Mouse (Mus musculus) MEL (cell line): ENCODE data around the gene Upf1. TPM values are rescaled to one million over a fixed set of nuclear protein-coding genes. Genes with fewer than 3 reads are reported as not detected.
A peak's percentile ranks its signal among the peaks of the same experiment; 100 is the strongest.

Experiments used
- DNase-seq: peaks from one replicate; pipeline ENCODE4 v3.0.0; 2011; ENCODE audit warnings: low read depth, low spot score
- H3K27ac ChIP-seq: 2 replicates; pipeline ENCODE4 v1.5.1; 2012; ENCODE audit warnings: low read depth, mild to moderate bottlenecking, control low read depth, low read length, moderate library complexity; ENCODE audit not compliant: control insufficient read depth
- H3K27me3 ChIP-seq, 2 experiments: fragments of 150-350 bp in 1 of 2; sonication (generic) in 1 of 2; 2 replicates each; pipeline ENCODE4 v1.6.1; 2012; ENCODE audit warnings: low read length in 2 of 2, mild to moderate bottlenecking in 2 of 2, improper control_type of control experiment in 1 of 2, moderate library complexity in 1 of 2; ENCODE audit not compliant: insufficient read depth in 2 of 2, control insufficient read depth in 1 of 2
- H3K36me3 ChIP-seq, 2 experiments: 2 replicates each; pipeline ENCODE4 v1.6.1; 2012 to 2014; ENCODE audit warnings: low read length in 2 of 2, improper control_type of control experiment in 1 of 2, inconsistent platforms in 1 of 2, mild to moderate bottlenecking in 1 of 2; ENCODE audit not compliant: insufficient read depth in 2 of 2, control insufficient read depth in 1 of 2
- H3K4me1 ChIP-seq, 2 experiments: fragments of 150-350 bp in 1 of 2; sonication (generic) in 1 of 2; 2 replicates each; pipeline ENCODE4 v1.6.1; 2012; ENCODE audit warnings: low read length in 2 of 2, improper control_type of control experiment in 1 of 2, mild to moderate bottlenecking in 1 of 2; ENCODE audit not compliant: insufficient read depth in 2 of 2, control insufficient read depth in 1 of 2
- H3K4me3 ChIP-seq, 2 experiments: fragments of 150-350 bp in 1 of 2; sonication (generic) in 1 of 2; 2 replicates each; pipeline ENCODE4 v1.5.1; 2012; ENCODE audit warnings: low read depth in 2 of 2, low read length in 2 of 2, mild to moderate bottlenecking in 2 of 2, moderate library complexity in 2 of 2, control low read depth in 1 of 2, improper control_type of control experiment in 1 of 2; ENCODE audit not compliant: control insufficient read depth in 1 of 2, insufficient read depth in 1 of 2
- H3K79me2 ChIP-seq: 2 replicates; pipeline ENCODE4 v1.6.1; 2012; ENCODE audit warnings: mild to moderate bottlenecking, low read length, moderate library complexity; ENCODE audit not compliant: control insufficient read depth, poor library complexity, insufficient read depth
- H3K9ac ChIP-seq: 2 replicates; pipeline ENCODE4 v1.6.1; 2012; ENCODE audit warnings: low read depth, mild to moderate bottlenecking, control low read depth, low read length, moderate library complexity; ENCODE audit not compliant: control insufficient read depth, poor library complexity, severe bottlenecking
- H3K9me3 ChIP-seq: fragments of 150-350 bp; sonication (generic); replicated peaks from 2 replicates; pipeline ENCODE4 v1.6.1; 2012; ENCODE audit warnings: mild to moderate bottlenecking, low read length, improper control_type of control experiment, moderate library complexity; ENCODE audit not compliant: insufficient read depth
- BHLHE40 ChIP-seq: IDR thresholded peaks from 2 replicates; pipeline ENCODE4 v1.6.1; 2012; ENCODE audit warnings: low read depth, mild to moderate bottlenecking, inconsistent platforms, low read length, improper control_type of control experiment, borderline replicate concordance
- CHD1 ChIP-seq: IDR thresholded peaks from 2 replicates; pipeline ENCODE4 v1.6.1; 2012; ENCODE audit warnings: low read depth, mild to moderate bottlenecking, inconsistent platforms, low read length, improper control_type of control experiment
- CTCF ChIP-seq, 3 experiments: IDR thresholded peaks in 2 of 3; conservative IDR thresholded peaks in 1 of 3; 2 replicates each; pipeline ENCODE4 v1.5.1; 2011 to 2012; ENCODE audit warnings: low read length in 3 of 3, low read depth in 2 of 3, mild to moderate bottlenecking in 2 of 3, improper control_type of control experiment in 1 of 3, inconsistent platforms in 1 of 3, mixed read lengths in 1 of 3, moderate library complexity in 1 of 3; ENCODE audit not compliant: control insufficient read depth in 1 of 3, insufficient read depth in 1 of 3, poor library complexity in 1 of 3, severe bottlenecking in 1 of 3
- ELF1 ChIP-seq: IDR thresholded peaks from 2 replicates; pipeline ENCODE4 v1.6.1; 2014; ENCODE audit warnings: low read depth, mild to moderate bottlenecking, inconsistent platforms, low read length, improper control_type of control experiment, moderate library complexity
- EP300 ChIP-seq, 2 experiments: IDR thresholded peaks; 2 replicates each; pipeline ENCODE4 v1.6.1; 2011; ENCODE audit warnings: improper control_type of control experiment in 2 of 2, low read length in 2 of 2, low read depth in 1 of 2, mild to moderate bottlenecking in 1 of 2
- GABPA ChIP-seq: IDR thresholded peaks from 2 replicates; pipeline ENCODE4 v1.6.1; 2012; ENCODE audit warnings: low read depth, mild to moderate bottlenecking, inconsistent platforms, low read length, improper control_type of control experiment, moderate library complexity
- HCFC1 ChIP-seq: IDR thresholded peaks from 2 replicates; pipeline ENCODE4 v1.6.1; 2012; ENCODE audit warnings: low read depth, mild to moderate bottlenecking, inconsistent platforms, low read length, improper control_type of control experiment, moderate library complexity
- JUND ChIP-seq: IDR thresholded peaks from 2 replicates; pipeline ENCODE4 v1.6.1; 2011; ENCODE audit warnings: low read depth, mild to moderate bottlenecking, improper control_type of control experiment, low read length
- MAX ChIP-seq: IDR thresholded peaks from 2 replicates; pipeline ENCODE4 v1.6.1; 2011; ENCODE audit warnings: low read length, improper control_type of control experiment
- MYC ChIP-seq: IDR thresholded peaks from 2 replicates; pipeline ENCODE4 v1.6.1; 2011; ENCODE audit warnings: low read depth, mild to moderate bottlenecking, low read length, improper control_type of control experiment, moderate library complexity
- NELFE ChIP-seq: IDR thresholded peaks from 2 replicates; pipeline ENCODE4 v1.6.1; 2011; ENCODE audit warnings: low read depth, low read length, improper control_type of control experiment
- POLR2A ChIP-seq, 2 experiments: IDR thresholded peaks; 2 replicates each; pipeline ENCODE4 v1.6.1; 2011 to 2012; ENCODE audit warnings: low read length in 2 of 2, mild to moderate bottlenecking in 2 of 2, control low read depth in 1 of 2, improper control_type of control experiment in 1 of 2, low read depth in 1 of 2, moderate library complexity in 1 of 2; ENCODE audit not compliant: control insufficient read depth in 1 of 2, insufficient read depth in 1 of 2, poor library complexity in 1 of 2
- POLR2AphosphoS5 ChIP-seq: IDR thresholded peaks from 2 replicates; pipeline ENCODE4 v1.6.1; 2012; ENCODE audit warnings: low read depth, borderline replicate concordance, mild to moderate bottlenecking, inconsistent platforms, low read length, moderate library complexity, mixed read lengths
- RAD21 ChIP-seq: IDR thresholded peaks from 2 replicates; pipeline ENCODE4 v1.6.1; 2011; ENCODE audit warnings: mild to moderate bottlenecking, low read depth, low read length, improper control_type of control experiment
- SIN3A ChIP-seq: IDR thresholded peaks from 2 replicates; pipeline ENCODE4 v1.6.1; 2012; ENCODE audit warnings: low read length, improper control_type of control experiment, inconsistent platforms
- SMC3 ChIP-seq: IDR thresholded peaks from 2 replicates; pipeline ENCODE4 v1.6.1; 2011; ENCODE audit warnings: low read depth, low read length, improper control_type of control experiment
- TAL1 ChIP-seq: IDR thresholded peaks from 2 replicates; pipeline ENCODE4 v1.6.1; 2012; ENCODE audit warnings: mild to moderate bottlenecking, inconsistent platforms, low read length, moderate library complexity, mixed read lengths
- TBP ChIP-seq: IDR thresholded peaks from 2 replicates; pipeline ENCODE4 v1.8.0; 2011; ENCODE audit warnings: low read depth, low read length, improper control_type of control experiment
- TCF12 ChIP-seq: IDR thresholded peaks from 2 replicates; pipeline ENCODE4 v1.6.1; 2014; ENCODE audit warnings: low read depth, mild to moderate bottlenecking, inconsistent platforms, low read length, improper control_type of control experiment, moderate library complexity
- USF1 ChIP-seq: IDR thresholded peaks from 2 replicates; pipeline ENCODE4 v1.6.1; 2014; ENCODE audit warnings: low read depth, mild to moderate bottlenecking, inconsistent platforms, low read length, improper control_type of control experiment, moderate library complexity
- USF2 ChIP-seq, 2 experiments: IDR thresholded peaks; 2 replicates each; pipeline ENCODE4 v1.6.1; 2011 to 2012; ENCODE audit warnings: improper control_type of control experiment in 2 of 2, low read length in 2 of 2, borderline replicate concordance in 1 of 2, inconsistent platforms in 1 of 2, low read depth in 1 of 2, mild to moderate bottlenecking in 1 of 2; ENCODE audit not compliant: insufficient read depth in 1 of 2
- ZC3H11A ChIP-seq: IDR thresholded peaks from 2 replicates; pipeline ENCODE4 v1.6.1; 2012; ENCODE audit warnings: low read depth, mild to moderate bottlenecking, inconsistent platforms, low read length, improper control_type of control experiment
- ZKSCAN1 ChIP-seq: IDR thresholded peaks from 2 replicates; pipeline ENCODE4 v1.6.1; 2012; ENCODE audit warnings: low read depth, mild to moderate bottlenecking, inconsistent platforms, low read length, improper control_type of control experiment, moderate library complexity
- ZMIZ1 ChIP-seq: IDR thresholded peaks from 2 replicates; pipeline ENCODE4 v1.6.1; 2012; ENCODE audit warnings: low read depth, mild to moderate bottlenecking, inconsistent platforms, low read length, improper control_type of control experiment, moderate library complexity
- ZNF384 ChIP-seq: IDR thresholded peaks from 2 replicates; pipeline ENCODE4 v1.6.1; 2012; ENCODE audit warnings: low read depth, mild to moderate bottlenecking, inconsistent platforms, low read length, improper control_type of control experiment
- polyA plus RNA-seq, 2 experiments: library from polyadenylated mRNA; stranded (reverse) in 1 of 2; unstranded in 1 of 2; fragments of >175 nt in 1 of 2; fragments of >200 nt in 1 of 2; gene quantifications; 2 replicates each; pipeline versions ENCODE4 v1.2.1 to v1.2.4; 2012; ENCODE audit warnings: low replicate concordance in 2 of 2, low read depth in 1 of 2; ENCODE audit not compliant: insufficient read length in 2 of 2, insufficient read depth in 1 of 2, missing spikeins in 1 of 2
- total RNA-seq: library from RNA; depleted of rRNA; stranded (reverse); fragments of 300-350 nt; gene quantifications from 2 replicates; pipeline ENCODE4 v1.2.3, GENCODE M21; 2012

Upf1 gene
- total and polyA plus RNA-seq, 3 experiments = 55.4 to 289 (median 89.5) TPM

GRCm38 (mm10) chr8:70389678-70390077 lies 36.6 kb upstream of the Upf1 start:
- Histone ChIP-seq H3K9ac (no peak overlapping the region), H3K36me3 (no peaks in the 10 kb centered on the region; a peak in 1 of 4 replicates), H3K27ac (no peak overlapping the region), H3K79me2 (no peaks in the 10 kb centered on the region)
- TF ChIP-seq TCF12 (no peak), EP300 (IDR thresholded peaks at IDR 0.05; ENCODE audit: low read depth in 1 of 2, low read length in 2 of 2) (no peak), JUND (no peak), TAL1 (no peak), GABPA (no peak), ZKSCAN1 (no peak), ELF1 (no peak), CHD1 (no peak), CTCF (IDR thresholded peaks at IDR 0.05 in 2 of 3, conservative IDR thresholded peaks at IDR 0.05 in 1 of 3; ENCODE audit: control insufficient read depth in 1 of 3, insufficient read depth in 1 of 3, low read depth in 2 of 3, low read length in 3 of 3, poor library complexity in 1 of 3, severe bottlenecking in 1 of 3) (no peak), POLR2A (IDR thresholded peaks at IDR 0.05; ENCODE audit: control insufficient read depth in 1 of 2, insufficient read depth in 1 of 2, low read depth in 1 of 2, low read length in 2 of 2, poor library complexity in 1 of 2) (no peak), ZMIZ1 (no peak), USF1 (no peak), USF2 (IDR thresholded peaks at IDR 0.05; ENCODE audit: borderline replicate concordance in 1 of 2, insufficient read depth in 1 of 2, low read depth in 1 of 2, low read length in 2 of 2) (no peak), BHLHE40 (no peak), NELFE (no peak), ZC3H11A (no peak), ZNF384 (no peak), POLR2AphosphoS5 (no peak)
- TF ChIP-seq, all 39 proteins: peak for 0
- Histone ChIP-seq H3K4me1 (no peaks in the 10 kb centered on the region), H3K27me3 (no peaks in the 10 kb centered on the region), H3K4me3 (no peak overlapping the region), H3K9me3 (no peaks in the 10 kb centered on the region)
- DNase-seq = no peak

GRCm38 (mm10) chr8:70383287-70383686 lies 30.2 kb upstream of the Upf1 start:
- H3K79me2 ChIP-seq = no peaks in the 10 kb centered on the region
- H3K9me3 ChIP-seq = no peaks in the 10 kb centered on the region
- H3K9ac ChIP-seq = no peak overlapping the region
- TF ChIP-seq TBP (no peak), ELF1 (0 out of 2 replicates have a peak, but pooled peaks have one; percentile 11), RAD21 (peak; percentile 80), SMC3 (peak; percentile 78), HCFC1 (no peak), GABPA (no peak), SIN3A (peak; percentile 19; the same call in 1 of the 2 replicates), MYC (0 out of 2 replicates have a peak, but pooled peaks have one; percentile 39), ZC3H11A (peak; percentile 57), CTCF (IDR thresholded peaks at IDR 0.05 in 2 of 3, conservative IDR thresholded peaks at IDR 0.05 in 1 of 3; ENCODE audit: control insufficient read depth in 1 of 3, insufficient read depth in 1 of 3, low read depth in 2 of 3, low read length in 3 of 3, poor library complexity in 1 of 3, severe bottlenecking in 1 of 3) (peak; percentile 80 to 83 (median 82)), MAX (peak; percentile 76)
- DNase-seq = peak; percentile 70
- H3K27ac ChIP-seq = no peak overlapping the region
- H3K27me3 ChIP-seq = no peaks in the 10 kb centered on the region
- no peaks in the 10 kb centered on the region for H3K36me3 ChIP-seq
- no peaks in the 10 kb centered on the region for H3K4me1 ChIP-seq
- H3K4me3 ChIP-seq = no peak overlapping the region
